16 mouse cellular contexts compared by ENCODE assay signal in genomic region chr15:27991892-27992593, GRCm38 (mm10). TPM values are rescaled to one million over a fixed set of nuclear protein-coding genes. Genes with fewer than 3 reads are reported as not detected.
DNase-seq lines count a peak whose midpoint lies in the region; ATAC-seq and TF ChIP-seq lines count a peak whose summit lies in the region.
"Had no signal": no experiment of that assay in that cellular context is flagged by ENCODE, and none has a peak within 500 bp of the region (broad histone marks: within the 10 kb centered on the region; RNA-seq: fewer than 3 reads in every experiment).

No protein-coding gene starts in this region.

- H3K4me1 ChIP-seq in heart, embryonic 12.5 days (replicated peaks), result peaks cover 90% of the 10 kb centered on the region
- H3K4me1 ChIP-seq in heart, embryonic 11.5 days (ENCODE audit: control insufficient read depth, insufficient read depth, low read length), result peaks cover 75% of the 10 kb centered on the region
- H3K4me1 ChIP-seq in kidney, embryonic 16.5 days (ENCODE audit: insufficient read depth, low read length), result peaks cover 78% of the 10 kb centered on the region
- peaks cover 13% of the 10 kb centered on the region; the same call in 1 of the 2 replicates for H3K4me1 ChIP-seq in lung, postnatal 0 days (ENCODE audit: insufficient read depth, low read depth, low read length)

- CTCF ChIA-PET in Patski (lab: Charles Lee), result interaction anchor here (1.5 to 2.7 kb wide), 2 partner anchors 12 to 18 kb away, joined by 6 to 8 read pairs; no protein-coding TSS in a partner anchor

- no peak overlapping the region for H3K4me2 ChIP-seq in heart, embryonic 12.5 days
- no peak overlapping the region for H3K4me2 ChIP-seq in heart, embryonic 11.5 days
- peak overlapping the region; percentile 19; the same call in 1 of the 2 replicates for H3K4me2 ChIP-seq in kidney, embryonic 16.5 days (replicated peaks; ENCODE audit: low read depth, low read length)
- no peak overlapping the region for H3K4me2 ChIP-seq in lung, postnatal 0 days (replicated peaks; ENCODE audit: low read depth, low read length)
- H3K4me2 ChIP-seq: hindbrain, embryonic 15.5 days; liver, embryonic 13.5 days had no signal

- no peaks in the 10 kb centered on the region for H3K27me3 ChIP-seq in heart, embryonic 12.5 days (replicated peaks)
- no peaks in the 10 kb centered on the region for H3K27me3 ChIP-seq in heart, embryonic 11.5 days (ENCODE audit: control insufficient read depth, insufficient read depth, low read length)
- no peaks in the 10 kb centered on the region for H3K27me3 ChIP-seq in kidney, embryonic 16.5 days (ENCODE audit: insufficient read depth, low read length)
- no peaks in the 10 kb centered on the region for H3K27me3 ChIP-seq in Patski
- H3K27me3 ChIP-seq in lung, postnatal 0 days (replicated peaks; ENCODE audit: insufficient read depth, low read length), result no peaks in the 10 kb centered on the region
- H3K27me3 ChIP-seq: hindbrain, embryonic 15.5 days; liver, embryonic 13.5 days had no signal

- no peak for TF ChIP-seq EP300 in lung, postnatal 0 days (IDR thresholded peaks at IDR 0.05)

- H3K27ac ChIP-seq in heart, embryonic 12.5 days (ENCODE audit: poor library complexity, severe bottlenecking), result 0 out of 2 replicates have a peak overlapping the region, but pooled peaks have one; percentile 4
- no peak overlapping the region for H3K27ac ChIP-seq in heart, embryonic 11.5 days (ENCODE audit: low read depth, low read length)
- peak overlapping the region; percentile 30; the same call in 1 of the 2 replicates for H3K27ac ChIP-seq in kidney, embryonic 16.5 days (ENCODE audit: low read length)
- H3K27ac ChIP-seq in lung, postnatal 0 days (ENCODE audit: low read length), result 0 out of 2 replicates have a peak overlapping the region, but pooled peaks have one; percentile 43
- H3K27ac ChIP-seq: hindbrain, embryonic 15.5 days; liver, embryonic 13.5 days had no signal

- no peak overlapping the region for H3K4me3 ChIP-seq in heart, embryonic 12.5 days
- no peak overlapping the region for H3K4me3 ChIP-seq in heart, embryonic 11.5 days (ENCODE audit: low read depth, low read length)
- no peak overlapping the region for H3K4me3 ChIP-seq in kidney, embryonic 16.5 days (ENCODE audit: low read length)
- no peak overlapping the region for H3K4me3 ChIP-seq in lung, postnatal 0 days (ENCODE audit: low read depth, low read length)
- H3K4me3 ChIP-seq: erythroblast, embryonic 14.5 days; hindbrain, embryonic 15.5 days; liver, embryonic 13.5 days; megakaryocyte, embryonic 14.5 days had no signal

- DNase-seq in kidney, postnatal 10 days, result no peak
- DNase-seq in Patski (ENCODE audit: low read depth, low spot score), result peak; percentile 28
- DNase-seq in lung, postnatal 0 days (ENCODE audit: low spot score), result peak; percentile 50
- no peak for DNase-seq in urinary bladder, adult 18-20 months (ENCODE audit: low spot score in 2 of 2)
- no peak for DNase-seq in spleen, adult 12 weeks (ENCODE audit: low spot score)
- DNase-seq: adrenal gland, adult 8-10 months; B cell, adult 2 months; cerebellum, postnatal 10 days; liver, embryonic 13.5 days; thymus, adult 18-20 months had no signal

- POLR2A ChIA-PET in Patski (lab: Charles Lee), result interaction anchor here (1.0 kb wide), 1 partner anchor 13 kb away, joined by 3 read pairs; no protein-coding TSS in a partner anchor

- no peak for TF ChIP-seq CTCF in Patski (IDR thresholded peaks at IDR 0.05)
- no peak for TF ChIP-seq CTCF in lung, postnatal 0 days (IDR thresholded peaks at IDR 0.05)

- peaks cover 7% of the 10 kb centered on the region for H3K36me3 ChIP-seq in heart, embryonic 12.5 days
- H3K36me3 ChIP-seq in heart, embryonic 11.5 days (ENCODE audit: control insufficient read depth, insufficient read depth, low read length), result no peaks in the 10 kb centered on the region
- 0 out of 2 replicates have a peak, but pooled peaks cover 4% of the 10 kb centered on the region for H3K36me3 ChIP-seq in kidney, embryonic 16.5 days (ENCODE audit: insufficient read depth, low read length)
- H3K36me3 ChIP-seq in lung, postnatal 0 days (ENCODE audit: insufficient read depth, low read length), result no peaks in the 10 kb centered on the region
- H3K36me3 ChIP-seq: hindbrain, embryonic 15.5 days; liver, embryonic 13.5 days had no signal

- no peak overlapping the region for H3K9ac ChIP-seq in heart, embryonic 12.5 days
- H3K9ac ChIP-seq in heart, embryonic 11.5 days (ENCODE audit: low read depth, low read length), result no peak overlapping the region
- H3K9ac ChIP-seq in kidney, embryonic 16.5 days (replicated peaks; ENCODE audit: low read length), result no peak overlapping the region
- no peak overlapping the region for H3K9ac ChIP-seq in lung, postnatal 0 days (replicated peaks; ENCODE audit: low read depth)
- H3K9ac ChIP-seq: hindbrain, embryonic 15.5 days; liver, embryonic 13.5 days had no signal

- in situ Hi-C loops in Patski (cut with MboI; ENCODE audit: low pct_unique_long_range_greater_than_20kb), result no loop called here

- H3K9me3 ChIP-seq in heart, embryonic 12.5 days (replicated peaks), result no peaks in the 10 kb centered on the region
- no peaks in the 10 kb centered on the region for H3K9me3 ChIP-seq in heart, embryonic 11.5 days (replicated peaks; ENCODE audit: control insufficient read depth, low read length)
- no peaks in the 10 kb centered on the region for H3K9me3 ChIP-seq in kidney, embryonic 16.5 days (ENCODE audit: low read length)
- no peaks in the 10 kb centered on the region for H3K9me3 ChIP-seq in lung, postnatal 0 days (ENCODE audit: low read length)
- H3K9me3 ChIP-seq: hindbrain, embryonic 15.5 days; liver, embryonic 13.5 days; megakaryocyte, embryonic 14.5 days had no signal

- no peak for ATAC-seq in heart, embryonic 12.5 days (ENCODE audit: insufficient number of reproducible peaks, low FRiP score)
- ATAC-seq in heart, embryonic 11.5 days (replicated peaks; ENCODE audit: insufficient number of reproducible peaks, low FRiP score, low TSS enrichment), result no peak
- peak; percentile 3; the same call in 1 of the 2 replicates for ATAC-seq in kidney, embryonic 16.5 days (ENCODE audit: low FRiP score, low TSS enrichment)
- ATAC-seq in Patski, result peak; percentile 52
- ATAC-seq in lung, postnatal 0 days, result peak; percentile 72

- 50% methylated on average over 6 of the region's 6 CpGs for WGBS in heart, embryonic 12.5 days
- WGBS in heart, embryonic 11.5 days (ENCODE audit: insufficient replicate concordance), result 51% methylated on average over 6 of the region's 6 CpGs
- WGBS in kidney, embryonic 16.5 days, result 31% methylated on average over 6 of the region's 6 CpGs
- 48% methylated on average over 6 of the region's 6 CpGs for WGBS in lung, postnatal 0 days

RNA-seq across cellular contexts. Expression of gene Trio, which starts 33.6 kb away (rescaled TPM):
- 18.6 and 23.2 TPM in 2 replicates for polyA plus RNA-seq in heart, embryonic 12.5 days (2016; fragmentation: Nextera tagmentation; extraction: Ambion mirVana)
- polyA plus RNA-seq in heart, embryonic 11.5 days (2014; fragmentation: Nextera tagmentation; extraction: Ambion mirVana), result 18.5 and 28.5 TPM in 2 replicates
- 24.3 and 27.8 TPM in 2 replicates for polyA plus RNA-seq in kidney, embryonic 16.5 days (2015; fragmentation: Nextera tagmentation; extraction: Ambion mirVana)
- polyA plus RNA-seq in Patski (2021), result 103 TPM
- polyA plus RNA-seq in lung, postnatal 0 days (2015; fragmentation: Nextera tagmentation; extraction: Ambion mirVana), result 15.6 and 18.4 TPM in 2 replicates

Comparison
In these comparisons a context has a peak if more than half of its experiments do, and no peak if none do; other contexts are left out.
1. ATAC-seq: peak in kidney, embryonic 16.5 days (single experiment), Patski (single experiment) and lung, postnatal 0 days (single experiment); none in heart, embryonic 12.5 days (single experiment) and heart, embryonic 11.5 days (single experiment).
2. DNase-seq: peak in Patski (single experiment) and lung, postnatal 0 days (single experiment); none in kidney, postnatal 10 days (single experiment), urinary bladder, adult 18-20 months (0 of 2) and spleen, adult 12 weeks (single experiment).